Mouse (Mus musculus): ENCODE results near the gene Ak9. TPM values are rescaled to one million over a fixed set of nuclear protein-coding genes. Genes with fewer than 3 reads are reported as not detected.

Ak9 gene
- polyA plus RNA-seq, 1 experiment from 2014 or later: 0.14 TPM

GRCm38 (mm10) chr10:41282086-41282485, 21.7 kb upstream of the Ak9 start:
- Histone ChIP-seq H3K4me1 (replicated peaks; ENCODE audit: control insufficient read depth, insufficient read depth, low read length) (no peaks in the 10 kb centered on the region), H3K4me2 (ENCODE audit: low read length) (no peak overlapping the region), H3K27me3 (replicated peaks; ENCODE audit: control insufficient read depth, insufficient read depth, low read length) (no peaks in the 10 kb centered on the region), H3K4me3 (replicated peaks; ENCODE audit: low read length) (no peak overlapping the region), H3K27ac (ENCODE audit: low read length) (no peak overlapping the region), H3K9ac (replicated peaks; ENCODE audit: low read depth, low read length) (no peak overlapping the region), H3K36me3 (ENCODE audit: control insufficient read depth, insufficient read depth) (0 out of 2 replicates have a peak, but pooled peaks cover 1% of the 10 kb centered on the region), H3K9me3 (ENCODE audit: control insufficient read depth, low read length) (no peaks in the 10 kb centered on the region)
- WGBS: 88% methylated on average over 2 of the region's 2 CpGs
- ATAC-seq: no peak

- 94% methylated on average over 3 of the region's 3 CpGs for WGBS
- H3K9me3 ChIP-seq (ENCODE audit: control insufficient read depth, low read length): no peaks in the 10 kb centered on the region
- H3K27me3 ChIP-seq (replicated peaks; ENCODE audit: control insufficient read depth, insufficient read depth, low read length): no peaks in the 10 kb centered on the region
- no peak overlapping the region for H3K9ac ChIP-seq (replicated peaks; ENCODE audit: low read depth, low read length)
- H3K4me1 ChIP-seq (replicated peaks; ENCODE audit: control insufficient read depth, insufficient read depth, low read length): peaks cover 3% of the 10 kb centered on the region
- no peaks in the 10 kb centered on the region for H3K36me3 ChIP-seq (ENCODE audit: control insufficient read depth, insufficient read depth)
- no peak overlapping the region for H3K27ac ChIP-seq (ENCODE audit: low read length)
- no peak for ATAC-seq
- no peak overlapping the region for H3K4me2 ChIP-seq (ENCODE audit: low read length)
- no peak overlapping the region for H3K4me3 ChIP-seq (replicated peaks; ENCODE audit: low read length)
Observed at GRCm38 (mm10) chr10:41287618-41288017, 16.2 kb upstream of the Ak9 start.

GRCm38 (mm10) chr10:41288074-41288473, 15.7 kb upstream of the Ak9 start:
- Histone ChIP-seq H3K36me3 (ENCODE audit: control insufficient read depth, insufficient read depth) (no peaks in the 10 kb centered on the region), H3K4me1 (replicated peaks; ENCODE audit: control insufficient read depth, insufficient read depth, low read length) (peaks cover 5% of the 10 kb centered on the region), H3K9me3 (ENCODE audit: control insufficient read depth, low read length) (no peaks in the 10 kb centered on the region), H3K27me3 (replicated peaks; ENCODE audit: control insufficient read depth, insufficient read depth, low read length) (no peaks in the 10 kb centered on the region), H3K27ac (ENCODE audit: low read length) (no peak overlapping the region), H3K4me2 (ENCODE audit: low read length) (no peak overlapping the region), H3K9ac (replicated peaks; ENCODE audit: low read depth, low read length) (no peak overlapping the region), H3K4me3 (replicated peaks; ENCODE audit: low read length) (no peak overlapping the region)
- no peak for ATAC-seq
- WGBS: 45% methylated on average over 1 of the region's 1 CpGs

GRCm38 (mm10) chr10:41288771-41289415, 14.9 kb upstream of the Ak9 start:
- no peak overlapping the region for H3K4me3 ChIP-seq (replicated peaks; ENCODE audit: low read length)
- H3K27me3 ChIP-seq (replicated peaks; ENCODE audit: control insufficient read depth, insufficient read depth, low read length): no peaks in the 10 kb centered on the region
- no peak overlapping the region for H3K27ac ChIP-seq (ENCODE audit: low read length)
- peaks cover 7% of the 10 kb centered on the region for H3K4me1 ChIP-seq (replicated peaks; ENCODE audit: control insufficient read depth, insufficient read depth, low read length)
- H3K4me2 ChIP-seq (ENCODE audit: low read length): no peak overlapping the region
- peak; percentile 90 for ATAC-seq
- H3K36me3 ChIP-seq (ENCODE audit: control insufficient read depth, insufficient read depth): no peaks in the 10 kb centered on the region
- no peak overlapping the region; the same call in 1 of the 2 replicates for H3K9ac ChIP-seq (replicated peaks; ENCODE audit: low read depth, low read length)
- no peaks in the 10 kb centered on the region for H3K9me3 ChIP-seq (ENCODE audit: control insufficient read depth, low read length)
- 36% methylated on average over 16 of the region's 16 CpGs for WGBS

- H3K36me3 ChIP-seq (ENCODE audit: control insufficient read depth, insufficient read depth): no peaks in the 10 kb centered on the region
- H3K9ac ChIP-seq (replicated peaks; ENCODE audit: low read depth, low read length): no peak overlapping the region
- WGBS: 92% methylated on average over 2 of the region's 2 CpGs
- no peak for ATAC-seq
- H3K9me3 ChIP-seq (ENCODE audit: control insufficient read depth, low read length): no peaks in the 10 kb centered on the region
- H3K4me1 ChIP-seq (replicated peaks; ENCODE audit: control insufficient read depth, insufficient read depth, low read length): peaks cover 13% of the 10 kb centered on the region
- no peak overlapping the region for H3K4me2 ChIP-seq (ENCODE audit: low read length)
- no peaks in the 10 kb centered on the region for H3K27me3 ChIP-seq (replicated peaks; ENCODE audit: control insufficient read depth, insufficient read depth, low read length)
- no peak overlapping the region for H3K4me3 ChIP-seq (replicated peaks; ENCODE audit: low read length)
- H3K27ac ChIP-seq (ENCODE audit: low read length): no peak overlapping the region
Observed at GRCm38 (mm10) chr10:41291021-41291420, 12.8 kb upstream of the Ak9 start.

GRCm38 (mm10) chr10:41293019-41293418, 10.8 kb upstream of the Ak9 start:
- H3K36me3 ChIP-seq (ENCODE audit: control insufficient read depth, insufficient read depth): no peaks in the 10 kb centered on the region
- H3K9ac ChIP-seq (replicated peaks; ENCODE audit: low read depth, low read length): no peak overlapping the region
- H3K4me1 ChIP-seq (replicated peaks; ENCODE audit: control insufficient read depth, insufficient read depth, low read length): peaks cover 13% of the 10 kb centered on the region
- WGBS: 38% methylated on average over 7 of the region's 7 CpGs
- H3K9me3 ChIP-seq (ENCODE audit: control insufficient read depth, low read length): no peaks in the 10 kb centered on the region
- no peaks in the 10 kb centered on the region for H3K27me3 ChIP-seq (replicated peaks; ENCODE audit: control insufficient read depth, insufficient read depth, low read length)
- no peak overlapping the region for H3K4me3 ChIP-seq (replicated peaks; ENCODE audit: low read length)
- no peak overlapping the region; the same call in 1 of the 2 replicates for H3K4me2 ChIP-seq (ENCODE audit: low read length)
- ATAC-seq: no peak
- no peak overlapping the region for H3K27ac ChIP-seq (ENCODE audit: low read length)

- no peak for ATAC-seq
- 74% methylated on average over 11 of the region's 11 CpGs for WGBS
- Histone ChIP-seq H3K27ac (ENCODE audit: low read length) (no peak overlapping the region), H3K4me3 (replicated peaks; ENCODE audit: low read length) (no peak overlapping the region), H3K36me3 (ENCODE audit: control insufficient read depth, insufficient read depth) (no peaks in the 10 kb centered on the region), H3K27me3 (replicated peaks; ENCODE audit: control insufficient read depth, insufficient read depth, low read length) (no peaks in the 10 kb centered on the region), H3K9ac (replicated peaks; ENCODE audit: low read depth, low read length) (no peak overlapping the region), H3K4me2 (ENCODE audit: low read length) (no peak overlapping the region), H3K9me3 (ENCODE audit: control insufficient read depth, low read length) (no peaks in the 10 kb centered on the region), H3K4me1 (replicated peaks; ENCODE audit: control insufficient read depth, insufficient read depth, low read length) (peaks cover 10% of the 10 kb centered on the region)
Observed at GRCm38 (mm10) chr10:41294734-41295133, 9.0 kb upstream of the Ak9 start.

GRCm38 (mm10) chr10:41295145-41295544, 8.6 kb upstream of the Ak9 start:
- peak; percentile 58 for ATAC-seq
- Histone ChIP-seq H3K27ac (ENCODE audit: low read length) (no peak overlapping the region), H3K4me1 (replicated peaks; ENCODE audit: control insufficient read depth, insufficient read depth, low read length) (peaks cover 10% of the 10 kb centered on the region)

GRCm38 (mm10) chr10:41300161-41300560, 3.6 kb upstream of the Ak9 start:
- Histone ChIP-seq H3K27ac (ENCODE audit: low read length) (no peak overlapping the region), H3K4me1 (replicated peaks; ENCODE audit: control insufficient read depth, insufficient read depth, low read length) (peaks cover 11% of the 10 kb centered on the region), H3K27me3 (replicated peaks; ENCODE audit: control insufficient read depth, insufficient read depth, low read length) (no peaks in the 10 kb centered on the region), H3K9ac (replicated peaks; ENCODE audit: low read depth, low read length) (no peak overlapping the region), H3K4me3 (replicated peaks; ENCODE audit: low read length) (no peak overlapping the region), H3K4me2 (ENCODE audit: low read length) (no peak overlapping the region), H3K36me3 (ENCODE audit: control insufficient read depth, insufficient read depth) (no peaks in the 10 kb centered on the region), H3K9me3 (ENCODE audit: control insufficient read depth, low read length) (no peaks in the 10 kb centered on the region)
- 56% methylated on average over 1 of the region's 1 CpGs for WGBS
- ATAC-seq: no peak

More at GRCm38 (mm10) chr10:41295145-41295544, 8.6 kb upstream of the Ak9 start:
- Histone ChIP-seq H3K36me3 (ENCODE audit: control insufficient read depth, insufficient read depth) (no peaks in the 10 kb centered on the region), H3K9me3 (ENCODE audit: control insufficient read depth, low read length) (no peaks in the 10 kb centered on the region), H3K4me2 (ENCODE audit: low read length) (0 out of 2 replicates have a peak overlapping the region, but pooled peaks have one; percentile 8), H3K9ac (replicated peaks; ENCODE audit: low read depth, low read length) (no peak overlapping the region), H3K4me3 (replicated peaks; ENCODE audit: low read length) (no peak overlapping the region), H3K27me3 (replicated peaks; ENCODE audit: control insufficient read depth, insufficient read depth, low read length) (no peaks in the 10 kb centered on the region)
- WGBS: 22% methylated on average over 7 of the region's 7 CpGs
